Mouse (Mus musculus): ENCODE measurements at regions not wholly inside any gene's neighbourhood (a gene's known extent, or its start where the extent isn't known, plus 50 kb on each side); places are given as distances from the start of the nearest gene placed in this dataset.

- Histone ChIP-seq H3K4me1 (ENCODE audit: control insufficient read depth, insufficient read depth, low read length) (peaks cover 5% of the 10 kb centered on the region), H3K27ac (ENCODE audit: control insufficient read depth, insufficient read depth, low read depth, low read length) (no peak overlapping the region), H3K27me3 (ENCODE audit: control insufficient read depth, insufficient read depth, low read length) (no peaks in the 10 kb centered on the region), H3K36me3 (ENCODE audit: control insufficient read depth, insufficient read depth, low read length) (no peaks in the 10 kb centered on the region), H3K4me3 (ENCODE audit: control insufficient read depth, low read depth, low read length) (no peak overlapping the region)
- no peak for TF ChIP-seq CTCF (IDR thresholded peaks at IDR 0.05; ENCODE audit: control insufficient read depth, insufficient read depth, insufficient replicate concordance, low read depth, low read length)
- no peak for TF ChIP-seq POLR2A (IDR thresholded peaks at IDR 0.05; ENCODE audit: control insufficient read depth, low read depth, low read length)
Measured at GRCm38 (mm10) chr16:87044773-87045561, 309.0 kb upstream of the N6amt1 start.

DNA sequence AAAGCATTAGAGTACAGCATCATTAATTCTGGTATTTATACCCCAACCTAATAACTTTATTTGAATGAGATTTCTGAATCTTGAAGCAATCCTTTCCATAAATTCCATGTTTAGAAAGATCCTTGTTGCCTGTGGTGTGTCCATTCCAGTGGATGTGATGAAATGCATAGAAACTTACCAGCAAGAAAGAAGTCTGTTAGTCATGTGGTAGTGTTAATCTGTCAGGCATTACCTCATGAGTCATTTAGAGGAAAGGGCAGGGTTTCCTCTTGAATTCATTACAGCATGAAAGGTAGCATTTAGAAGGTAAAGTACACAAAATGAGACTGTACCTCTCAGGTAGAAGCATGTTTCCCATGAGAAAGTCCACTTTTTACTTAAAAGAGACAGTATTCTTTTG is 310.3 kb upstream of the N6amt1 start:
- no peak overlapping the region for H3K4me3 ChIP-seq (ENCODE audit: control insufficient read depth, low read depth, low read length)
- no peaks in the 10 kb centered on the region for H3K27me3 ChIP-seq (ENCODE audit: control insufficient read depth, insufficient read depth, low read length)
- peaks cover 2% of the 10 kb centered on the region; the same call in 1 of the 2 replicates for H3K4me1 ChIP-seq (ENCODE audit: control insufficient read depth, insufficient read depth, low read length)
- no peak for TF ChIP-seq CTCF (IDR thresholded peaks at IDR 0.05; ENCODE audit: control insufficient read depth, insufficient read depth, insufficient replicate concordance, low read depth, low read length)
- H3K36me3 ChIP-seq (ENCODE audit: control insufficient read depth, insufficient read depth, low read length), result no peaks in the 10 kb centered on the region
- no peak overlapping the region for H3K27ac ChIP-seq (ENCODE audit: control insufficient read depth, insufficient read depth, low read depth, low read length)

- no peaks in the 10 kb centered on the region for H3K4me1 ChIP-seq (ENCODE audit: control insufficient read depth, insufficient read depth, low read length)
- H3K27ac ChIP-seq (ENCODE audit: control insufficient read depth, insufficient read depth, low read depth, low read length), result no peak overlapping the region
- no peak overlapping the region for H3K4me3 ChIP-seq (ENCODE audit: control insufficient read depth, low read depth, low read length)
- no peaks in the 10 kb centered on the region for H3K36me3 ChIP-seq (ENCODE audit: control insufficient read depth, insufficient read depth, low read length)
- no peak for TF ChIP-seq POLR2A (IDR thresholded peaks at IDR 0.05; ENCODE audit: control insufficient read depth, low read depth, low read length)
- no peak for TF ChIP-seq CTCF (IDR thresholded peaks at IDR 0.05; ENCODE audit: control insufficient read depth, insufficient read depth, insufficient replicate concordance, low read depth, low read length)
- H3K27me3 ChIP-seq (ENCODE audit: control insufficient read depth, insufficient read depth, low read length), result no peaks in the 10 kb centered on the region
Measured at GRCm38 (mm10) chr16:87040366-87040765, 313.6 kb upstream of the N6amt1 start.

DNA sequence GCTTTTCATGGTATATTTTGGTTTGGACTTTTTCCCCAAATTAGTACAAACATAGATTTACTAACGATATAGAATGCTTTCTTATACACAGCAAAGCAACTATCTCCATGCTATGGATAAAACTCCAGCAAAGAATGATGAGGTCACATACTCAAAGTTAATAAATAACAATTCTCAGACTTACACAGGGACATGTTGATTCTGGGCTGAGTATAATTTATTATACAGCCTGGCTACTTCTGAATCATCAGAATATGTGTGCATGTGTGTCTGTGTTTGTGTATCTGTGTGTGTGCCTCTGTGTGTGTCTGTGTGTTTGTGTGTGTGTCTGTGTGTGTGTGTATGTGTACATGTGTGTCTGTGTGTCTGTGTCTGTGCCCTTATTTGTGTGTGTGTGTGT is 314.1 kb upstream of the N6amt1 start:
- no peaks in the 10 kb centered on the region for H3K36me3 ChIP-seq (ENCODE audit: control insufficient read depth, insufficient read depth, low read length)
- H3K4me1 ChIP-seq (ENCODE audit: control insufficient read depth, insufficient read depth, low read length), result no peaks in the 10 kb centered on the region
- H3K27ac ChIP-seq (ENCODE audit: control insufficient read depth, insufficient read depth, low read depth, low read length), result no peak overlapping the region
- no peaks in the 10 kb centered on the region for H3K27me3 ChIP-seq (ENCODE audit: control insufficient read depth, insufficient read depth, low read length)
- H3K4me3 ChIP-seq (ENCODE audit: control insufficient read depth, low read depth, low read length), result no peak overlapping the region
- TF ChIP-seq CTCF (IDR thresholded peaks at IDR 0.05; ENCODE audit: control insufficient read depth, insufficient read depth, insufficient replicate concordance, low read depth, low read length) (no peak), POLR2A (IDR thresholded peaks at IDR 0.05; ENCODE audit: control insufficient read depth, low read depth, low read length) (no peak)

DNA sequence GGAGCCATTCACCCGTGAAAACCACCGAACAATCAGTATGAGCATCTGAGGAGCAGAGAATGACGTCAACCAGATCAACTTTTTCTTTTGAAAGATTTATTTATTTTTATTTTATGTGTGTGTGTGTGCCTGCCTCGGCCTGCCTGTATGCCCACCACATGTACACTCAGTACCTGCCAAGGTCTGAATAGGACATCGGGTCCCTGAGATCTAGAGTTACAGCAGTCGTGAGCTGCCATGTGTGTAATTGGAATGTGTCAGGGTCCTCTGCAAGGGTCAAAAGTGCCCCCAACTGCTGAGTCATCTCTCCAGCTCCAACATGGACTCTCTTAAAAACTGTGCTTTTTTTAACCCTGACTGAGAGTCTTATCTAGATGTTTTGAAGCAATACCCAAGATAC is 316.9 kb upstream of the N6amt1 start:
- no peaks in the 10 kb centered on the region for H3K36me3 ChIP-seq (ENCODE audit: control insufficient read depth, insufficient read depth, low read length)
- no peak overlapping the region for H3K4me3 ChIP-seq (ENCODE audit: control insufficient read depth, low read depth, low read length)
- H3K27me3 ChIP-seq (ENCODE audit: control insufficient read depth, insufficient read depth, low read length), result no peaks in the 10 kb centered on the region
- H3K4me1 ChIP-seq (ENCODE audit: control insufficient read depth, insufficient read depth, low read length), result no peaks in the 10 kb centered on the region
- TF ChIP-seq CTCF (IDR thresholded peaks at IDR 0.05; ENCODE audit: control insufficient read depth, insufficient read depth, insufficient replicate concordance, low read depth, low read length), result no peak
- TF ChIP-seq POLR2A (IDR thresholded peaks at IDR 0.05; ENCODE audit: control insufficient read depth, low read depth, low read length), result no peak
- no peak overlapping the region for H3K27ac ChIP-seq (ENCODE audit: control insufficient read depth, insufficient read depth, low read depth, low read length)

GRCm38 (mm10) chr16:87031836-87032235 is 322.1 kb upstream of the N6amt1 start:
- Histone ChIP-seq H3K4me3 (ENCODE audit: control insufficient read depth, low read depth, low read length) (no peak overlapping the region), H3K4me1 (ENCODE audit: control insufficient read depth, insufficient read depth, low read length) (no peaks in the 10 kb centered on the region), H3K27ac (ENCODE audit: control insufficient read depth, insufficient read depth, low read depth, low read length) (no peak overlapping the region), H3K36me3 (ENCODE audit: control insufficient read depth, insufficient read depth, low read length) (no peaks in the 10 kb centered on the region), H3K27me3 (ENCODE audit: control insufficient read depth, insufficient read depth, low read length) (no peaks in the 10 kb centered on the region)
- no peak for TF ChIP-seq POLR2A (IDR thresholded peaks at IDR 0.05; ENCODE audit: control insufficient read depth, low read depth, low read length)
- no peak for TF ChIP-seq CTCF (IDR thresholded peaks at IDR 0.05; ENCODE audit: control insufficient read depth, insufficient read depth, insufficient replicate concordance, low read depth, low read length)

DNA sequence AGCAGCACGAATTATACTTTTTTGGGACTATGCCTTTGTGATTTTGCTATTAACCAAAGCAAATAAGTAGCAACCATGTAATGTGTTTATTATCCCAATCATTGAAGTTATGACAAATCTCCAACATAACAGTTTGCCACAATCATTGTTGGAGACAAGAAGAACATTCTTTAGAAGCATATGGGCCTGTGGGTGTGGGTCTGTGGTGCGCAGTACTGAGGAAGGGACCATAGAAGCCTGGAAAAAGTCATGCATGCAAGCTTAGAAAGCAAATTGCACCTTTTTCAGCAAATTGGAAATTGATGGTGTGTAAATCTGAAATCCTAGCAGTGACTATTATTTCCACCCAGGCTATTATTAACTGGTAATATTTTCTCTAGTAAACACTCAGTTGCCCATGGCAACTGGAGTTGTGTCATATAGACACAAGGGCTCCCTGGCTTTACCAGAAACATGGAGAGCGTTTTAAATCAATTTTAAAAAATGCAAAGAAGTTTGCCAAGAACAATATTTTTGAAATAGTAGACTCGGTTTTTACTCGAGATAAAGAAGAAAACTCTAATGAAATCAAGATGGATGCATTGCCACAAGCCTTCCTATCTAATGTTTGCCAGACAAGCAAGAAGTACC is 325.4 kb upstream of the N6amt1 start:
- Histone ChIP-seq H3K4me3 (ENCODE audit: control insufficient read depth, low read depth, low read length) (no peak overlapping the region), H3K27ac (ENCODE audit: control insufficient read depth, insufficient read depth, low read depth, low read length) (no peak overlapping the region), H3K36me3 (ENCODE audit: control insufficient read depth, insufficient read depth, low read length) (no peaks in the 10 kb centered on the region), H3K4me1 (ENCODE audit: control insufficient read depth, insufficient read depth, low read length) (no peaks in the 10 kb centered on the region), H3K27me3 (ENCODE audit: control insufficient read depth, insufficient read depth, low read length) (no peaks in the 10 kb centered on the region)
- TF ChIP-seq POLR2A (IDR thresholded peaks at IDR 0.05; ENCODE audit: control insufficient read depth, low read depth, low read length) (no peak), CTCF (IDR thresholded peaks at IDR 0.05; ENCODE audit: control insufficient read depth, insufficient read depth, insufficient replicate concordance, low read depth, low read length) (no peak)
